Mouse (Mus musculus): ENCODE results near the gene Hpd. TPM values are rescaled to one million over a fixed set of nuclear protein-coding genes. Genes with fewer than 3 reads are reported as not detected.

Hpd gene
- polyA plus RNA-seq, 1 experiment from 2014 or later: not detected

DNA sequence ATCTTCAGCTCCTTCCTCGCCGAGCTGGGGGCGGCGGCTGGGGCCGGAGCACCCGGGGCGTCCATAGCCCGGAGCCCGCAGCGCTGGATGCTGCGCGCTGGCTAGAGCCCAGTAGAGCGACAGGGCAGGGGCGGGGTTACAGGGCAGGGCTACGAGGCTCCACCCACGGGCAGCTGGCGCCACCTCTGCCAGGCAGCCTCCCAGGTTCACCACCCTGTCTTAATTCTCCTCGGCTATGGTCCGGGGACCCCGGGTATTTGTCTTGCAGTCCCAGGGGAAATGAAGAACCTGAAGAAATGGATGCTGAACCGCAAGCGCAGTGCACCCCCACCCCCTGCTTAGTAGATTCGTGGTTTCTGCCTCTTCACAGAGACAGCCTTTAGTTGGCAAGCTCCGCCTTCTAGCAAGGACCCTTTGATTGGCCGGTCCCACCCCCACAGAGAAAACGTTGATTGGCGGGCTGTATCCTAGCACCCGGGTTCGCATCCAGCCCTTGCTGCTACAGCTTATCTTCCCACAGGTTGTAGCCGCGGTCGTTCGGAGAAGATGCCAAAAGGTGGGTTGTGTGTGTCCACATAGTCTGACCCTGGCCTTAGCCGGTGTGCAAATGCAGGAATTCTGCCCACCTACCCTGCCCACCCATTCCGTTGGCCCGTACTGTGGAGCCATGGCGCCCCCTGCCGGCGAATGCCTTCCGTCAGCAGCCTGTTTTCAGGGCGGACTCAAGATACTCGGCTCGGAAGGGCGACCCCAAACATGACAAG lies 50.0 kb downstream of the Hpd start, which contains the start of gene Rhof:
TSS of gene Rhof (minus strand) at position 385 of the 764 bp plus-strand sequence.
- H3K36me3 ChIP-seq (ENCODE audit: control insufficient read depth, insufficient read depth, low read length): peaks cover 20% of the 10 kb centered on the region; the same call in 1 of the 2 replicates

DNA sequence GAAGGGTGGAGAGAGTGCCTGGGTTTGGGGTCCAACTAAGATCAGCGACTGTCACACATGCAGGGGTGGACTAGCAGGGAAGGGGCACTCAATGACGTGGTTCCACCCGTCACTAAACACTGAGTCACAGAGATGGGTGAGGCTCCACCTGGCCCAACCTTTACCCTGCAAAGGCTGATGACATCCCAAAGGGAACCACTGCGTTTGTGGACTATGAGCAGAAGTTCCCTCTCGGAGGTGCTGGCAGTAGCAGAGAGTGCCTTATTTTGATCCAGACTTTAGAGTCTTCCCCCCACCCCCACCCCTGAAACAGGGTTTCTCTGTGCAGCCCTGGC lies 51.7 kb downstream of the Hpd start:
- DNase-seq (ENCODE audit: low spot score): no peak
- Histone ChIP-seq H3K36me3 (ENCODE audit: control insufficient read depth, insufficient read depth, low read length) (peaks cover 23% of the 10 kb centered on the region; the same call in 1 of the 2 replicates), H3K27ac (replicated peaks; ENCODE audit: low read depth, low read length) (no peak overlapping the region), H3K4me2 (ENCODE audit: low read depth, low read length) (no peak overlapping the region), H3K9ac (ENCODE audit: low read depth, low read length) (no peak overlapping the region), H3K27me3 (replicated peaks; ENCODE audit: control insufficient read depth, insufficient read depth, low read length) (no peaks in the 10 kb centered on the region), H3K9me3 (ENCODE audit: control insufficient read depth, low read length) (no peaks in the 10 kb centered on the region), H3K4me3 (ENCODE audit: low read depth, low read length) (no peak overlapping the region), H3K4me1 (ENCODE audit: control insufficient read depth, insufficient read depth, low read length) (peaks cover 36% of the 10 kb centered on the region)
- WGBS: 82% methylated on average over 5 of the region's 5 CpGs
- ATAC-seq (ENCODE audit: low read depth): no peak

More for the DNA sequence above, 50.0 kb downstream of the Hpd start, which contains the start of gene Rhof:
- Histone ChIP-seq H3K4me1 (ENCODE audit: control insufficient read depth, insufficient read depth, low read length) (peaks cover 50% of the 10 kb centered on the region), H3K4me3 (ENCODE audit: low read depth, low read length) (peak within 1 kb of the TSS; percentile 43), H3K9ac (ENCODE audit: low read depth, low read length) (peak within 1 kb of the TSS; percentile 64), H3K9me3 (ENCODE audit: control insufficient read depth, low read length) (no peaks in the 10 kb centered on the region), H3K27me3 (replicated peaks; ENCODE audit: control insufficient read depth, insufficient read depth, low read length) (no peaks in the 10 kb centered on the region), H3K4me2 (ENCODE audit: low read depth, low read length) (peak within 1 kb of the TSS; percentile 100), H3K27ac (replicated peaks; ENCODE audit: low read depth, low read length) (peak within 1 kb of the TSS; percentile 100)
- DNase-seq (ENCODE audit: low spot score) (peak; percentile 89), ATAC-seq (ENCODE audit: low read depth) (peak; percentile 34)
- 4% methylated on average over 25 of the region's 44 CpGs for WGBS

DNA sequence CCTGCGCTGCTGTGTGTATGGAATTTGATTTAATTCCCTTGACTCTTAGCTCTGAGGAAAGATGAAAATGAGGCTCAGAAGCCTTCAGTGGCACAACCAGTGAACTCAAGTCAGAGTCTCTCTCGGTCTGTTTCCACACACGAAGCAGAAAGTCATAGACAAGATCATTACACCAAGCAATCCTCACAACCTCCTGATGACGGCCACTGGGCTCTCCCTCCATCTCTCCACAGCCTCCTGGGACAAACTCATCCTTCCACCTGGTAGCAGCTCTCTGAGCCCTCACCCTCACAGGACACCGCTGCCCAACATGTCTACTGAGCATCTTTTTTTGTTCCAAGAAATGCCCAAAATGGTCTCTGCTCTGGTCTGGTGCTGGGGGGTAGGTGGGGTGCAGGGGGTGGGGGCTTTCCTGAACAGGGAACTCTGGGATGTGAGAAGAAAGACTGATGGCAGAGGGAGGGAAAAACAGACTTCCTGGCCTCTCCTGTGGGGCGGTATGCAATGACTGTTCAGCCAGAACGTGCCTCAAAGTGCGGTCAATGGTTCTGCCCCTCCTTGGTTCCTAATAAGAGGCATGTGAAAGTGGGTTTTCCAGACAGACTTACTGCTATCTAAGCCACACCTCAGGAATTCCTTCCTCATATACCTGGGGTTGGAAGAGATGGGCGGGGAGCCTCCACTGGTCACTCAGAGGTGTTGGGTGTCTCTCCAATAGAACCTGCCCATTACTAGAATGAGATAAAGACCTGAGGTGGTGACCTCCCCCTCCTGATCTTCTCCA lies 52.3 kb downstream of the Hpd start:
- Histone ChIP-seq H3K9me3 (ENCODE audit: control insufficient read depth, low read length) (no peaks in the 10 kb centered on the region), H3K27ac (replicated peaks; ENCODE audit: low read depth, low read length) (no peak overlapping the region), H3K4me3 (ENCODE audit: low read depth, low read length) (no peak overlapping the region), H3K4me1 (ENCODE audit: control insufficient read depth, insufficient read depth, low read length) (peaks cover 31% of the 10 kb centered on the region), H3K27me3 (replicated peaks; ENCODE audit: control insufficient read depth, insufficient read depth, low read length) (no peaks in the 10 kb centered on the region), H3K36me3 (ENCODE audit: control insufficient read depth, insufficient read depth, low read length) (peaks cover 23% of the 10 kb centered on the region; the same call in 1 of the 2 replicates), H3K9ac (ENCODE audit: low read depth, low read length) (no peak overlapping the region), H3K4me2 (ENCODE audit: low read depth, low read length) (no peak overlapping the region)
- 82% methylated on average over 9 of the region's 9 CpGs for WGBS
- DNase-seq (ENCODE audit: low spot score): no peak
- ATAC-seq (ENCODE audit: low read depth): no peak

DNA sequence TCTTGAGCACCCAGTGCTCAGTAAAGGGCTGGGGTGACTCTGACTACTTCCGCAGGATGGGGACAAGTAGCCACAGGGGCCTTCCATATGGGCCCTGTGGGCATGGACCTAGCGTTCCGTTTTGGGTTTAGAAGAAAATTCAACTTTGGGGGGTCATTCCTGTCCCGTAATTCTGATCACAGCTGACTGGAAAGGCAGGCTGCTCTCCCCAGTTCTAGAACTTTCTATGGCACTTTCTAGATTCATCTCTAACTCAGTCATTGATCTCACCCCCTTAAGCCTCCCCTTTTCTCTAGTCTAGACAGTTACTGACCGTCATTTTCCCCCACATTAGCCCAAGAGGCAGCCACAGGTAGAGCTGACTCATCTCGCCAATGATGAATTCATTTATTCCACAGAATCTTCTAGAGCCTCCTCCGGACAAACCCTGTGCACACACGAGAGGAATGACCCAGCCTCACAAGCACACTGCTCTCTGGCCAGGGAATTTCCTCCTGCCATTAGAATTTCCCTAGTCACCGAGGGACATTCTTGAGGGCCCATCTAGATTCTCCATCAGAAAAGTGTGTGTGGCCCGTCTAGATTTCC lies 53.3 kb downstream of the Hpd start:
- Histone ChIP-seq H3K9ac (ENCODE audit: low read depth, low read length) (no peak overlapping the region), H3K4me2 (ENCODE audit: low read depth, low read length) (no peak overlapping the region), H3K36me3 (ENCODE audit: control insufficient read depth, insufficient read depth, low read length) (peaks cover 18% of the 10 kb centered on the region; the same call in 1 of the 2 replicates), H3K27me3 (replicated peaks; ENCODE audit: control insufficient read depth, insufficient read depth, low read length) (no peaks in the 10 kb centered on the region), H3K4me3 (ENCODE audit: low read depth, low read length) (no peak overlapping the region), H3K9me3 (ENCODE audit: control insufficient read depth, low read length) (no peaks in the 10 kb centered on the region), H3K4me1 (ENCODE audit: control insufficient read depth, insufficient read depth, low read length) (peaks cover 21% of the 10 kb centered on the region), H3K27ac (replicated peaks; ENCODE audit: low read depth, low read length) (0 out of 2 replicates have a peak overlapping the region, but pooled peaks have one; percentile 6)
- DNase-seq (ENCODE audit: low spot score) (no peak), ATAC-seq (ENCODE audit: low read depth) (no peak)
- WGBS: 79% methylated on average over 10 of the region's 10 CpGs

DNA sequence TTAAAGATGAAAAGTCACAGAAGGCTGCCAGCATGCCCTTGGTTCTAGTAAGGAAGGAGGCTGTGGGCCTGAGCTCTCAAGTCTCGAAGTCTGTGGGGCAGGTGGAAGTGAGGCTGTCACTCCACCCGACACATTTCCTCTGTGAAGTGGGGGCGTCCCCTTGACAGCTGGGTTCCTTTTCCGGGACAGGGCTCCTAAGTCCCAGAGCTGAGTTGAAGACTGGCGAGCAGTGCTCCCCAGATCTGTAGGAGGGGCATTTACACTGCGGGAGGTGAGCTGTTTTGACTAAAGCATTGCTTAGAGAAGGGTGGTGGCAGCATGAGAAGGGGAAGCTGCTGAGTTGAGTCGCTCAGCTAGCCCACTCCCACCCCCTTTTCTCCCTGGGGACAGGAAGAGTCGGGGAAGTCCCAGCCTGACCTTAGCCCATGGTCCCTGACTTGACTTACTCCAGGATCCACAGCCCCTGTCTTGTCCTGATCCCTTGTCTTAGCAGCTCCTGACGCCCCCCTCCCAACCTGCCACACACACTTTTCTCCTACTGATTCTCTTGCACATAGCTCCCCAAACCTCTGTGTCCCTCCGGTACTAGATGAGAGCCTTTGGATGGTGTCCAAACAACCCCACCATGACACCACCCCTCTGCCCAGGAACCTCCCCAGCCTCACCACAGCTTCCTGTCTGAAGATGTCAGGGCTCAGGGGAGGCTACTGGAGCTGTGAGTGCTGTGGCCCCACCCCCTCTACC lies 53.9 kb downstream of the Hpd start:
- Histone ChIP-seq H3K4me1 (ENCODE audit: control insufficient read depth, insufficient read depth, low read length) (peaks cover 15% of the 10 kb centered on the region), H3K27ac (replicated peaks; ENCODE audit: low read depth, low read length) (0 out of 2 replicates have a peak overlapping the region, but pooled peaks have one; percentile 6), H3K4me2 (ENCODE audit: low read depth, low read length) (no peak overlapping the region), H3K27me3 (replicated peaks; ENCODE audit: control insufficient read depth, insufficient read depth, low read length) (no peaks in the 10 kb centered on the region), H3K4me3 (ENCODE audit: low read depth, low read length) (no peak overlapping the region), H3K9me3 (ENCODE audit: control insufficient read depth, low read length) (no peaks in the 10 kb centered on the region), H3K36me3 (ENCODE audit: control insufficient read depth, insufficient read depth, low read length) (peaks cover 14% of the 10 kb centered on the region), H3K9ac (ENCODE audit: low read depth, low read length) (no peak overlapping the region)
- ATAC-seq (ENCODE audit: low read depth): no peak
- no peak for DNase-seq (ENCODE audit: low spot score)
- 51% methylated on average over 9 of the region's 10 CpGs for WGBS

DNA sequence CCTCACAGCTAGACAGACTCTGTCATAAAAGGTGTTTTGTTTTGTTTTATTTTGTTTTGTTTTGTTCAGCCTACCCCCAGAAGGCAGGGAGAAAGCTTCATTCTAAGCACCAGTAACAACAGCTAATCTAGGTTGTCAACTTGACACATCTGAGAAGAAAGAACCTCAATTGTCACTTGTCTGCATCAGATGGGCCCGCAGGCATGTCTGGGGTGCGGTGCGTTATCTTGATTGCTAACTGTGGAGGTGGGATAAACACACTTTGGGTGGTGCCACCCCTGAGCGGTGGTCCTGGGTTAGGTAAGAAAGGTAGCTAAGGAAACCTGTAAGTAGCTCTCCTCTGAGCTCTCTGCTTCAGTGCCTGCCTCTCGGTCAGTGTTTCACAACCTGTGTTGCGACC lies 55.5 kb downstream of the Hpd start:
- DNase-seq (ENCODE audit: low spot score) (no peak), ATAC-seq (ENCODE audit: low read depth) (no peak)
- no peaks in the 10 kb centered on the region for H3K9me3 ChIP-seq (ENCODE audit: control insufficient read depth, low read length)
- no peak overlapping the region for H3K4me2 ChIP-seq (ENCODE audit: low read depth, low read length)
- 63% methylated on average over 6 of the region's 6 CpGs for WGBS
- H3K4me1 ChIP-seq (ENCODE audit: control insufficient read depth, insufficient read depth, low read length): 0 out of 2 replicates have a peak, but pooled peaks cover 2% of the 10 kb centered on the region
- H3K9ac ChIP-seq (ENCODE audit: low read depth, low read length): no peak overlapping the region
- H3K36me3 ChIP-seq (ENCODE audit: control insufficient read depth, insufficient read depth, low read length): peaks cover 18% of the 10 kb centered on the region
- no peaks in the 10 kb centered on the region for H3K27me3 ChIP-seq (replicated peaks; ENCODE audit: control insufficient read depth, insufficient read depth, low read length)
- H3K4me3 ChIP-seq (ENCODE audit: low read depth, low read length): no peak overlapping the region
- no peak overlapping the region for H3K27ac ChIP-seq (replicated peaks; ENCODE audit: low read depth, low read length)

DNA sequence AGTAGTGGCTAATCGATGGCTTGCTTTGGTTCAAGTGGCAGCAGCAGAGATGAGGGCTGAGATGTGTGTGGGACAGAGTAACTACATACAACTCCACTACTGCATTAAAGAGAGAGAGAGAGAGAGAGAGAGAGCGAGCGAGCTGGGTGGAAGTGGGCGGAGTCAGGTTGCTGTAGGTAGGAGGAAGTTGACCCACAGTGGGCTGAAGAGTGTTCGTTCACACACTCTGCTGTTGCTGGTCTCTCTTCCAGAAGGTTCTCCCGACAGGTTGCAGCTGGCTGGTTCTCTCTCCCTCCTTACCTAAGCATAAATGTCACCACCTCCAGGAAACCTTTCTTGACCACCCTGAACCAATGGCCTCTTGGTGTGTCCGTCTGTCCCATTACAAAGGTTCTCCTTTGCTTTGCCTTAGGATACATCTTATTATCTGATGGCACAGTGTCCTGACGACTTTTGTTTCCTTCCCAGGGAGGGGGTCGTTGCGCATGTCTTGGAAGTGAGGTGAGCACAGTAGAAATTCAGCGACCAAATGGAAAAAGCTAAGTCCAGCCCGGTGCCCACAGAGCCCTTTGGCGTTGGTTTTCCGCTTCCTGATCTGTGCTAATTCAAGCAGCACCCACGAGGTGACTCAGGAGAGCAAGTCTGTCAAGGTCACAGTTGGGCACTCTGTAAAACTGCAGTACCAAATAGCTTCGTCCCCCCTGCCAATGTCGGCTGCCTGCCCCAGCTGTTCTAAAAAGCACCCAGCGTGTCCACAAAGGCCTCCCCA lies 56.7 kb downstream of the Hpd start:
- no peak overlapping the region for H3K9ac ChIP-seq (ENCODE audit: low read depth, low read length)
- H3K4me2 ChIP-seq (ENCODE audit: low read depth, low read length): no peak overlapping the region
- peaks cover 17% of the 10 kb centered on the region for H3K36me3 ChIP-seq (ENCODE audit: control insufficient read depth, insufficient read depth, low read length)
- no peaks in the 10 kb centered on the region for H3K9me3 ChIP-seq (ENCODE audit: control insufficient read depth, low read length)
- H3K27ac ChIP-seq (replicated peaks; ENCODE audit: low read depth, low read length): no peak overlapping the region
- H3K27me3 ChIP-seq (replicated peaks; ENCODE audit: control insufficient read depth, insufficient read depth, low read length): no peaks in the 10 kb centered on the region
- no peak for ATAC-seq (ENCODE audit: low read depth)
- H3K4me3 ChIP-seq (ENCODE audit: low read depth, low read length): no peak overlapping the region
- 85% methylated on average over 18 of the region's 18 CpGs for WGBS
- no peaks in the 10 kb centered on the region for H3K4me1 ChIP-seq (ENCODE audit: control insufficient read depth, insufficient read depth, low read length)
- DNase-seq (ENCODE audit: low spot score): no peak

Data from embryonic facial prominence, embryonic 14.5 days (tissue).